Mouse (Mus musculus) testis, adult 2 months (tissue): ENCODE data around the gene Diablo.

Experiments used
- CTCF ChIP-seq: fragments of 200-500 bp; IDR thresholded peaks from 2 replicates; pipeline ENCODE4 v1.5.1; 2012; ENCODE audit warnings: low read depth, mild to moderate bottlenecking, inconsistent platforms, low read length, moderate library complexity; ENCODE audit not compliant: control insufficient read depth, insufficient read depth, insufficient replicate concordance
- POLR2A ChIP-seq: fragments of 200-500 bp; IDR thresholded peaks from 2 replicates; pipeline ENCODE4 v1.6.1; 2012; ENCODE audit warnings: low read depth, mild to moderate bottlenecking, inconsistent platforms, low read length, moderate library complexity; ENCODE audit not compliant: control insufficient read depth

DNA sequence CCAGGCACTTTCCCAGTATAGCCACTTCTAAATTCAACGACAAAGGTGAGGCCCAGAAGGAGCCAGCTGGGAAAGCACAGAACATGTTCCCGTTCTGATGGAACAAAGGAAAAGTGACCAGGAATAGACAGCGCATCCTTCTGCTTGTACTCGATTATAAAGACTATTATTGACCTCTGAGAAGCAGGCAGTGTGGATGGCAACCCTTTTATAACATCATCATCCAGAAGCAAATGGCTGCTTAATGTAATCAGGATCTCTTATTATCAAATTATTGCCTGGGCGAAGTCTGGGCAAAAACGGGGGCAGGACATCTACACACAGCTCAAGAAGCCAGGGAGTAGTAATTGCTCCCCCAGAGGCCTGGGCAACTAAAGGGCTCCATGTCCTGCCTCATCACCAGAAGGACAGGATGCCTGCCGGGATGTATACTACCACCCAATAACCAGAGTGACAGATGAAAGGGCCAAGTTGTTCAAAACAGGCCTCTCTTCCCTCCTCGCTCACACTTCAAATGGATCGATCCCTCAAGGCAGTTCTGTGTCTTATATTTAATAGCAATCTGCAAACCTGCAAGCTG lies 2.0 kb upstream of the Diablo start:
- TF ChIP-seq CTCF (no peak), POLR2A (no peak)
